Mouse (Mus musculus) embryonic fibroblast, embryonic 13.5 days (primary cell): ENCODE data around the gene Palm.

Experiments used
- CTCF ChIP-seq: IDR thresholded peaks from 2 replicates; pipeline ENCODE4 v1.5.1; 2011; ENCODE audit warnings: mild to moderate bottlenecking, control low read depth, low read length, moderate library complexity, borderline replicate concordance; ENCODE audit not compliant: insufficient read depth
- POLR2A ChIP-seq: IDR thresholded peaks from 2 replicates; pipeline ENCODE4 v1.6.1; 2011; ENCODE audit warnings: low read depth, mild to moderate bottlenecking, control low read depth, low read length, moderate library complexity

GRCm38 (mm10) chr10:79862925-79863324 lies 69.6 kb downstream of the Palm start:
- TF ChIP-seq POLR2A, result no peak
- TF ChIP-seq CTCF, result no peak
